Mouse (Mus musculus): ENCODE results near the gene Fat1. TPM values are rescaled to one million over a fixed set of nuclear protein-coding genes. Genes with fewer than 3 reads are reported as not detected.

Fat1 gene
- polyA plus RNA-seq, 1 experiment: 7.7 TPM

GRCm38 (mm10) chr8:44936481-44936961 lies 1.3 kb downstream of the Fat1 start:
- H3K4me1 ChIP-seq (replicated peaks; ENCODE audit: control insufficient read depth, insufficient read depth, low read length): no peaks in the 10 kb centered on the region
- TF ChIP-seq CTCF (IDR thresholded peaks at IDR 0.05; ENCODE audit: borderline replicate concordance, control insufficient read depth, extremely low read depth, insufficient read depth, low read length, poor library complexity): no peak
- no peak for TF ChIP-seq POLR2A (IDR thresholded peaks at IDR 0.05; ENCODE audit: control insufficient read depth, extremely low read depth, insufficient read depth, low read length, poor library complexity)
- H3K4me3 ChIP-seq (ENCODE audit: control insufficient read depth, insufficient read depth, low read length): no peak overlapping the region
- H3K36me3 ChIP-seq (ENCODE audit: control insufficient read depth, insufficient read depth, low read length): no peaks in the 10 kb centered on the region
- DNase-seq: no peak
- H3K27ac ChIP-seq (ENCODE audit: control insufficient read depth, insufficient read depth, low read length): no peak overlapping the region
- peaks cover 3% of the 10 kb centered on the region; the same call in 1 of the 2 replicates for H3K27me3 ChIP-seq (ENCODE audit: control insufficient read depth, insufficient read depth, low read length)
- 8% methylated on average over 16 of the region's 16 CpGs for WGBS

GRCm38 (mm10) chr8:44937141-44937825 lies 2.0 kb downstream of the Fat1 start:
- WGBS: 4% methylated on average over 34 of the region's 34 CpGs
- H3K4me1 ChIP-seq (replicated peaks; ENCODE audit: control insufficient read depth, insufficient read depth, low read length): no peaks in the 10 kb centered on the region
- H3K27ac ChIP-seq (ENCODE audit: control insufficient read depth, insufficient read depth, low read length): no peak overlapping the region
- H3K27me3 ChIP-seq (ENCODE audit: control insufficient read depth, insufficient read depth, low read length): peaks cover 3% of the 10 kb centered on the region; the same call in 1 of the 2 replicates
- no peaks in the 10 kb centered on the region for H3K36me3 ChIP-seq (ENCODE audit: control insufficient read depth, insufficient read depth, low read length)
- TF ChIP-seq CTCF (IDR thresholded peaks at IDR 0.05; ENCODE audit: borderline replicate concordance, control insufficient read depth, extremely low read depth, insufficient read depth, low read length, poor library complexity): no peak
- TF ChIP-seq POLR2A (IDR thresholded peaks at IDR 0.05; ENCODE audit: control insufficient read depth, extremely low read depth, insufficient read depth, low read length, poor library complexity): no peak
- peak overlapping the region; percentile 17; the same call in 1 of the 2 replicates for H3K4me3 ChIP-seq (ENCODE audit: control insufficient read depth, insufficient read depth, low read length)
- DNase-seq: no peak

GRCm38 (mm10) chr8:44937905-44938642 lies 2.8 kb downstream of the Fat1 start:
- TF ChIP-seq CTCF (IDR thresholded peaks at IDR 0.05; ENCODE audit: borderline replicate concordance, control insufficient read depth, extremely low read depth, insufficient read depth, low read length, poor library complexity): no peak
- TF ChIP-seq POLR2A (IDR thresholded peaks at IDR 0.05; ENCODE audit: control insufficient read depth, extremely low read depth, insufficient read depth, low read length, poor library complexity): no peak
- DNase-seq: peak; percentile 7
- Histone ChIP-seq H3K4me1 (replicated peaks; ENCODE audit: control insufficient read depth, insufficient read depth, low read length) (no peaks in the 10 kb centered on the region), H3K36me3 (ENCODE audit: control insufficient read depth, insufficient read depth, low read length) (no peaks in the 10 kb centered on the region), H3K27me3 (ENCODE audit: control insufficient read depth, insufficient read depth, low read length) (peaks cover 3% of the 10 kb centered on the region; the same call in 1 of the 2 replicates), H3K27ac (ENCODE audit: control insufficient read depth, insufficient read depth, low read length) (no peak overlapping the region), H3K4me3 (ENCODE audit: control insufficient read depth, insufficient read depth, low read length) (peak overlapping the region; percentile 26)
- 2% methylated on average over 87 of the region's 87 CpGs for WGBS

DNA sequence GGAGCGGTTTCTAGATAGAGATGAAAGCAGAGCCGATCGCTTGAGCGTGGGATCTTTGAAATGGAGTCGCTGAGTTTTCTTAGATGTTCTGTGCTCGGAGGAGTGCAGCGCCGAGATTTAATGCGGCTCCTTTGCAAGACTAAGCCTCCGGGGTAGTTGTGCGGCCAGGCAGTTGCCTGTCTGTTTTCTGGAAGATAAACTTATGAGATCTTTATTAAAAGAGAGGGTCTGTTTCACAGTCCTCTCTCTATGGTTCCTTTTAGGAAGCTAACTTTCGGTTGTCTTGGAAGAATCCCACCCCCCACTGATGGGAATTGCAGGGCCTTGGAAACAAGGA lies 3.4 kb downstream of the Fat1 start:
- Histone ChIP-seq H3K36me3 (ENCODE audit: control insufficient read depth, insufficient read depth, low read length) (no peaks in the 10 kb centered on the region), H3K4me3 (ENCODE audit: control insufficient read depth, insufficient read depth, low read length) (no peak overlapping the region), H3K27ac (ENCODE audit: control insufficient read depth, insufficient read depth, low read length) (no peak overlapping the region), H3K27me3 (ENCODE audit: control insufficient read depth, insufficient read depth, low read length) (peaks cover 3% of the 10 kb centered on the region; the same call in 1 of the 2 replicates), H3K4me1 (replicated peaks; ENCODE audit: control insufficient read depth, insufficient read depth, low read length) (no peaks in the 10 kb centered on the region)
- DNase-seq: no peak
- WGBS: 8% methylated on average over 12 of the region's 12 CpGs
- TF ChIP-seq POLR2A (IDR thresholded peaks at IDR 0.05; ENCODE audit: control insufficient read depth, extremely low read depth, insufficient read depth, low read length, poor library complexity) (no peak), CTCF (IDR thresholded peaks at IDR 0.05; ENCODE audit: borderline replicate concordance, control insufficient read depth, extremely low read depth, insufficient read depth, low read length, poor library complexity) (no peak)

- no peak for TF ChIP-seq POLR2A (IDR thresholded peaks at IDR 0.05; ENCODE audit: control insufficient read depth, extremely low read depth, insufficient read depth, low read length, poor library complexity)
- no peak for TF ChIP-seq CTCF (IDR thresholded peaks at IDR 0.05; ENCODE audit: borderline replicate concordance, control insufficient read depth, extremely low read depth, insufficient read depth, low read length, poor library complexity)
- WGBS: 99% methylated on average over 4 of the region's 4 CpGs
- no peak overlapping the region for H3K4me3 ChIP-seq (ENCODE audit: control insufficient read depth, insufficient read depth, low read length)
- H3K4me1 ChIP-seq (replicated peaks; ENCODE audit: control insufficient read depth, insufficient read depth, low read length): no peaks in the 10 kb centered on the region
- DNase-seq: no peak
- H3K27me3 ChIP-seq (ENCODE audit: control insufficient read depth, insufficient read depth, low read length): no peaks in the 10 kb centered on the region
- H3K36me3 ChIP-seq (ENCODE audit: control insufficient read depth, insufficient read depth, low read length): no peaks in the 10 kb centered on the region
- H3K27ac ChIP-seq (ENCODE audit: control insufficient read depth, insufficient read depth, low read length): no peak overlapping the region
Observed at GRCm38 (mm10) chr8:44945577-44945976, 10.3 kb downstream of the Fat1 start.

- TF ChIP-seq CTCF (IDR thresholded peaks at IDR 0.05; ENCODE audit: borderline replicate concordance, control insufficient read depth, extremely low read depth, insufficient read depth, low read length, poor library complexity) (no peak), POLR2A (IDR thresholded peaks at IDR 0.05; ENCODE audit: control insufficient read depth, extremely low read depth, insufficient read depth, low read length, poor library complexity) (no peak)
- no peaks in the 10 kb centered on the region for H3K36me3 ChIP-seq (ENCODE audit: control insufficient read depth, insufficient read depth, low read length)
- no peaks in the 10 kb centered on the region for H3K27me3 ChIP-seq (ENCODE audit: control insufficient read depth, insufficient read depth, low read length)
- WGBS: 89% methylated on average over 9 of the region's 9 CpGs
- H3K4me1 ChIP-seq (replicated peaks; ENCODE audit: control insufficient read depth, insufficient read depth, low read length): no peaks in the 10 kb centered on the region
- no peak for DNase-seq
- H3K27ac ChIP-seq (ENCODE audit: control insufficient read depth, insufficient read depth, low read length): no peak overlapping the region
- H3K4me3 ChIP-seq (ENCODE audit: control insufficient read depth, insufficient read depth, low read length): no peak overlapping the region
Observed at GRCm38 (mm10) chr8:44948597-44948996, 13.3 kb downstream of the Fat1 start.
